Mouse (Mus musculus): ENCODE measurements around the gene Tmem179b. TPM values are rescaled to one million over a fixed set of nuclear protein-coding genes. Genes with fewer than 3 reads are reported as not detected.

The Tmem179b gene
- polyA plus RNA-seq, 1 experiment from 2014 or later: 104 TPM

DNA sequence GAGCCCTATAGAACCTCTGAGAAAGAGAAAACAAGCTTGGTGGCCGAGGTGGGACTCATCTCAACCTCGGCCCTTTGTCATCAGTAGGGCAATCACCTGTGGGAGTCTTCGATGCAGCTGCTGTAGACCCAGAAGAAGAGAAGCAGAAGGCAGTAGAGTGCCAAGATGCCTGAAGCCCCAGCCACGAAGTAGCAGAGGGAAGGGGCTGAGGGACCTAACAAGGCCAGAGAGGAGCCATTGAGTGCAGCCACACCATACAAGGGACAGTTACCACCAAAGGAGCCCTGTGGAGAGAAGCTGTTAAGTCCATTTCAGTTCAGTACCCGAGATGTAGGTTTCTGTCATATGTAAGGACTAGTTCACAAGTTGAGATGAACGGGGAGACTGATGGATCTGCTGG is 858 bp downstream of the Tmem179b start:
- H3K9ac ChIP-seq: peak overlapping the region; percentile 71; the same call in 1 of the 2 replicates
- peak overlapping the region; percentile 67 for H3K4me3 ChIP-seq (replicated peaks)
- H3K4me1 ChIP-seq: peaks cover 15% of the 10 kb centered on the region
- H3K27ac ChIP-seq: peak overlapping the region; percentile 100
- H3K4me2 ChIP-seq: peak overlapping the region; percentile 89
- no peaks in the 10 kb centered on the region for H3K27me3 ChIP-seq (replicated peaks)
- WGBS: 49% methylated on average over 6 of the region's 6 CpGs
- ATAC-seq (ENCODE audit: insufficient read depth, low FRiP score, low read depth): no peak
- no peaks in the 10 kb centered on the region for H3K9me3 ChIP-seq
- H3K36me3 ChIP-seq: peaks cover 22% of the 10 kb centered on the region

DNA sequence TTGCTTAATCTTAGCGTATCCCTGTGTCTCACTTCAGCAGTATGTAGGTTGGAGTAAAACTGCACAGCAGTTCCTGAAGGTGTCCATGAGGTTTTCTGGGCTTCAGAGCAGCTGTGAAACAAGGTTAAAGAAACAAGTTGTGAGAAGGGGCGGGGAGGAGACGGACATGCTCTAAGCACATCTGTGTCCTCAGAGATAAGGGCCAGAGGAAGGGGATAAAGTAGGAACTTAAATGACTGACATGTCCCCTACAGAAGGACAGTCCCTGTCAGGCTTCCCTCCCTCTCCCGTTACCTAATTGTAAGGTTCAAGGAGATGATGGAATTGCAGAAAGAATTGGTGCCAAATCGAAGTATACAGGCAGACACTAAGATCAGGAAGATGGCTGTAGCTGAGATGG is 1.3 kb downstream of the Tmem179b start:
- Histone ChIP-seq H3K27ac (0 out of 2 replicates have a peak overlapping the region, but pooled peaks have one; percentile 100), H3K4me3 (replicated peaks) (peak overlapping the region; percentile 67), H3K27me3 (replicated peaks) (no peaks in the 10 kb centered on the region), H3K4me2 (peak overlapping the region; percentile 89), H3K36me3 (peaks cover 19% of the 10 kb centered on the region), H3K9me3 (no peaks in the 10 kb centered on the region), H3K4me1 (peaks cover 15% of the 10 kb centered on the region), H3K9ac (peak overlapping the region; percentile 71; the same call in 1 of the 2 replicates)
- ATAC-seq (ENCODE audit: insufficient read depth, low FRiP score, low read depth): no peak
- WGBS: 68% methylated on average over 5 of the region's 5 CpGs

DNA sequence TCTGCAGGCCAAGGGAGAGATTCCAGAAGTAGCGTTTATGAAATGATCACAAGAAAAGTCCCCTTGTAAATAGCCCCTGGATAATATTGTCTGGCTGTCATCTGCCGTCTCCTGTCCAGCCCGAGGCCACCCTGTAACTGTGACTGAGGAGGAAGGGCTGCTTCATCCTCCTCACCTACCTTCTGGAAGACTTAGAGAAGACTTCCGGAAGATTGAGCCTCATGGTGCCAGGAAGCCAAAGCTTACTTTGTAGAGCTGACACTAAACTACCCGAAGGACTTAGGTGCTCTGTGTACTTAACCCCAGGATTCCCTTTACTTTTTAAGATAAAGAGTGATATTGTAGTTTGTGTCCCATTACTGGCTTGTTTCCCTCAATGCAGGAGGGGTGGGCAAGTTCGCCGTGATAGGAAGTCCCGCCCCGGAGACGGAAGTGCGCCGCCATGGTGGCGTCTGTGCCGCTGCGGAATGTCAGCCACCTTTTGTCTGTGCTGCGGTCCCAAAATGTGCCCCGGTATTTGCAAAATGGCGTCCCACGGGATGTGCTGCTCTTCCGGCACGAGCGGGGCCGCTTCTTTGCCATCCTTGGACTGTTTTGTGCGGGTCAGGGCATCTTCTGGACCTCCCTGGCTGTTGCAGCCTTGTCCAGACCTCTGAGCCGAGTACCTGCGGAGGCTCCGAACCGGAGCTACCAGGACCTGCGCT is 3.5 kb downstream of the Tmem179b start, which contains the start of gene Tmem223:
Tmem223 (plus strand) TSS at position 430 of the 704 bp plus-strand sequence.
- WGBS: 21% methylated on average over 29 of the region's 29 CpGs
- peaks cover 39% of the 10 kb centered on the region for H3K36me3 ChIP-seq
- peaks cover 15% of the 10 kb centered on the region for H3K4me1 ChIP-seq
- H3K27me3 ChIP-seq (replicated peaks): no peaks in the 10 kb centered on the region
- 0 out of 2 replicates have a peak, but pooled peaks have one; percentile 13 for ATAC-seq (ENCODE audit: insufficient read depth, low FRiP score, low read depth)
- peak within 1 kb of the TSS; percentile 58 for H3K27ac ChIP-seq
- peak within 1 kb of the TSS; percentile 56 for H3K4me3 ChIP-seq (replicated peaks)
- peak within 1 kb of the TSS; percentile 67 for H3K9ac ChIP-seq
- no peaks in the 10 kb centered on the region for H3K9me3 ChIP-seq
- H3K4me2 ChIP-seq: peak within 1 kb of the TSS; percentile 59

DNA sequence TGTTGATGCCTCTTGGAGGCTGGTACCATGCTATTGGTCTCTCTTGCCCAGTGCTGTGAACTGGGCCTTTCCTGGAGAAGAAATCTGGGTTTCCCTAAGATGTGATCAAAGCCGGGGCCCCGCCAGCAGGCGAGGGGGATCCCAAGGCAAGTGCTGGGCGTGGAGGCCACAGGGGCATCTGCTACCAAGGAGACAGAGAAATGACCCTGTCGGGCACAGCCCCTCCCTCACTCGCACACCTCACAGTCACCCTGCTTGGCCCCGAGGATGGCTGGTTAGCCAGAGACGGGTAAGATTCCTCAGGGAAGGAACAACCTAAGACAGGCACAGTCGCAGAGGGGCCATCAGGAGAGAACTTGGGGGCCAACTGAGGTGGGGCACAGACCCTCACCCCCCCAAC is 8.7 kb downstream of the Tmem179b start:
- Histone ChIP-seq H3K9me3 (no peaks in the 10 kb centered on the region), H3K36me3 (peaks cover 62% of the 10 kb centered on the region), H3K27me3 (replicated peaks) (no peaks in the 10 kb centered on the region), H3K4me1 (no peaks in the 10 kb centered on the region), H3K4me3 (replicated peaks) (no peak overlapping the region), H3K27ac (no peak overlapping the region), H3K4me2 (no peak overlapping the region), H3K9ac (no peak overlapping the region)
- WGBS: 94% methylated on average over 9 of the region's 9 CpGs
- ATAC-seq (ENCODE audit: insufficient read depth, low FRiP score, low read depth): no peak

DNA sequence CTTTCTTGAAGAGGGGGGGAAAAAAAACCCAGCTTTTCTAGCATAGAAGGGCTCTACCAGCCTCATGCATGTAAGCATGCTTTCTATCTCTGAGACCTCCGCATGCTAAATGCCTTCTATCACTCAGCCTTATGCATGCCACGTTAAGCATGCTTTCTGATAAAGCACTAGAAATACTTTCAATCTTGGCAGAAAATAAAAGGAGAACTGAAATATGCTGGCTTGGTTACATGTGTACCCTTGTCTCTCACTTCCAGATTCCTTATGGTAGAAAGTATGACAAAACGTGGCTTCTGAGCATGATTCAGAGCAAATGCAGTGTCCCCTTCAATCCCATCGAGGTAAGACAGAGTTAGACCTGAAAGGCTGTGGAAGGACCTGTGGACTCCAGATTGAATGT is 11.0 kb downstream of the Tmem179b start:
- Histone ChIP-seq H3K27ac (no peak overlapping the region), H3K9ac (no peak overlapping the region), H3K4me1 (peaks cover 2% of the 10 kb centered on the region; the same call in 1 of the 2 replicates), H3K4me2 (no peak overlapping the region), H3K36me3 (peaks cover 54% of the 10 kb centered on the region), H3K9me3 (no peaks in the 10 kb centered on the region), H3K4me3 (replicated peaks) (no peak overlapping the region), H3K27me3 (replicated peaks) (no peaks in the 10 kb centered on the region)
- WGBS: 90% methylated on average over 4 of the region's 4 CpGs
- ATAC-seq (ENCODE audit: insufficient read depth, low FRiP score, low read depth): no peak

DNA sequence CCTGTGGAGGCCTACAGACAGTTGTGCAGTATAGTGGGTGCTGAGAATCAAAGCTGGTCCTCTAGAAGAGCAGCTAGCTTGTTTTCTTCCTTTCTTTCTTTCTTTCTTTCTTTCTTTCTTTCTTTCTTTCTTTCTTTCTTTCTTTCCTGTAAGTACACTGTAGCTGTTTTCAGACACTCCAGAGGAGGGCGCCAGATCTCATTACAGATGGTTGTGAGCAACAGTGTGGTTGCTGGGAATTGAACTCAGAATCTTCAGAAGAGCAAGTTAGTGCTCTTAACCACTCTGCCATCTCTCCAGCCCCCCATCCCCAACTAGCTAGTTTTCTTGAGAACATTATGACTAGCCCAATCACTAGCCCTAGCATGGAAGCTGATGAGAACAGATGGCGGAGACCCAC is 13.5 kb downstream of the Tmem179b start:
- no peaks in the 10 kb centered on the region for H3K27me3 ChIP-seq (replicated peaks)
- H3K4me2 ChIP-seq: no peak overlapping the region
- H3K9me3 ChIP-seq: no peaks in the 10 kb centered on the region
- no peak for ATAC-seq (ENCODE audit: insufficient read depth, low FRiP score, low read depth)
- no peak overlapping the region for H3K27ac ChIP-seq
- no peak overlapping the region for H3K4me3 ChIP-seq (replicated peaks)
- no peak overlapping the region for H3K9ac ChIP-seq
- H3K36me3 ChIP-seq: peaks cover 31% of the 10 kb centered on the region
- 98% methylated on average over 2 of the region's 2 CpGs for WGBS
- peaks cover 6% of the 10 kb centered on the region; the same call in 1 of the 2 replicates for H3K4me1 ChIP-seq

DNA sequence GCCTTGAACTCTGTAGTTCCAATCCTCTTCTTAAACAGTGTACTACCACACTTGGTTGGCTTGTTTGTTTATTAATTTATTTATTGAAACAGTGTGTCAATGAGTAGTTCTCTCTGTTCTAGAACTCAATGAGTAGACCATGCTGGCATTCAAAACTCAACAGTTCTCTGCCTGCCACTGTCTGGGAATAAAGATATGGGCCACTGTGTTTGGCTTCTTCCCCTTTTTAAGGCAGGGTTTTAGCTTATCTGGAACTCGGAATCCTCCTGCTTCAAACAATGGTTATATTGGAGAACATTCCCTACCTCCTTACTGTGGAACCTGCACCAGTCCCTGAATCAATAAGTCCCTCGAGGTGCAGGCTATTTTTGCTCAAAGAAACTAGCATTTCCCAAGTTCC is 15.4 kb downstream of the Tmem179b start:
- Histone ChIP-seq H3K9me3 (no peaks in the 10 kb centered on the region), H3K36me3 (peaks cover 20% of the 10 kb centered on the region), H3K4me3 (replicated peaks) (no peak overlapping the region), H3K9ac (no peak overlapping the region), H3K27me3 (replicated peaks) (no peaks in the 10 kb centered on the region), H3K27ac (no peak overlapping the region), H3K4me1 (peaks cover 6% of the 10 kb centered on the region; the same call in 1 of the 2 replicates), H3K4me2 (0 out of 2 replicates have a peak overlapping the region, but pooled peaks have one; percentile 61)
- no peak for ATAC-seq (ENCODE audit: insufficient read depth, low FRiP score, low read depth)
- 77% methylated on average over 2 of the region's 2 CpGs for WGBS

DNA sequence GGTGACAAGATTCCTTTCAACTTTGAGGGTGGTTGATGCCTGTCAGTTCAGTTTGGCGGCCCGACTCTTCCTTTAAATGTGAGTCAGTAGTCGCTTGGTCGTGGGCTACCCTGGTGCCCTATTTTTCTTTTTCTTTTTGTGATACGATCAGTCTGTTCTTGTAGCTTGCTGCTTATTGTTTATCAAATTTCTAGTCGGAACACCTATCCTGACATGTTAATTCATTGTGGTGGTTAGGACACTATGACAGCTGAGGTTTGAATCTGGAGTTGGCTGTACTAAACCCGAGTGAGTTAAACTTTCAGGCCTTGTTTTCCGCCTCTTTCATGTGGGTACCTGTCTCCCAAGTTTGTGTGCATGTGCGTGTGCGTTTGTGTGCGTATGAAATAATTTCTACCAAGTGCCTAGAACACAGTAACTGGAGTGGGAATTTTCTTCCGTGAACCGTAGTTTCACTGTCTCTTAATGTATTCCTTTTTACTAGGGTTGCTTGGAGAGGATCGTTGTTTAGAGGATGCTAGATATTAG is 16.7 kb downstream of the Tmem179b start:
- peak overlapping the region; percentile 61 for H3K4me2 ChIP-seq
- H3K27me3 ChIP-seq (replicated peaks): no peaks in the 10 kb centered on the region
- H3K4me3 ChIP-seq (replicated peaks): peak overlapping the region; percentile 96
- 3% methylated on average over 14 of the region's 14 CpGs for WGBS
- peak overlapping the region; percentile 94 for H3K9ac ChIP-seq
- peak overlapping the region; percentile 92 for H3K27ac ChIP-seq
- ATAC-seq (ENCODE audit: insufficient read depth, low FRiP score, low read depth): no peak
- no peaks in the 10 kb centered on the region for H3K9me3 ChIP-seq
- peaks cover 6% of the 10 kb centered on the region; the same call in 1 of the 2 replicates for H3K4me1 ChIP-seq
- peaks cover 13% of the 10 kb centered on the region for H3K36me3 ChIP-seq

DNA sequence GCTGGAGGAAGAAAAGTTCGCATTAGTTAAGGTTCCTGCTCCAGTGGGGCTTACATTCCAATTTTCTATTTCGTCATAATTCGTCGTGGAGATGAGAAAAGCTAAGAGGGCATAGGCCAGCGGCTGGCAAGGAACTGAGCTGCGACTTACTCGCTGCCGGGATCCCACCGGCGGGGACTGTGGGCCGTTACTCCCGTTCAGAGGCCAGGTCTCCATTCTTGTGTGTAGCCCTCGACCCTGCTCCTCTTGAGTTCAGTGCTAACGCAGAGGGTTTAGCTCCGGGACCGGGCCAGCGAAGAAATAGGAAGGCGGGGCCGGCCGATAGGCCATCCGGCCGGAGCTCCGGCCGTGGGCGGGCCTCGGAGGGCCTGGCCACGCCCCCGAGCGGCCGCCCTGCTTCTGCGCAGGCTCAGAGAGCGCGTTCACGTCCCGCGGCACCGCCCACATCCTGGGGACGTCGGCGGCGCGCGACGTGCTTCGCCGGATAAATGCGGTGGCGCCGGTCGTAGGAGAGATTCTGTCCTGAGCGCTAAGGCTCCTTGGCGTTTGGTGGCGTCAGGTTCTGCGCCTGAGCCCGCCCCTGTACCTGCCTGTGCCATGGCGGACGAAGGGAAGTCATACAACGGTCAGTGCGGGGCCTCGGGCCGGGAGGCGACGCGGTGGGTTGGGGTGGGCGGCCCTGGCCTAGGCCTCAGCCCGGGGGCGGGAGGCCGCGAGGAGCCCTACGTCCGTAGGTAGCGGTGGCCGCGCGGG is 17.5 kb downstream of the Tmem179b start, which contains the start of gene Nxf1:
Nxf1 (plus strand) TSS at position 439 of the 753 bp plus-strand sequence.
- Histone ChIP-seq H3K36me3 (peaks cover 18% of the 10 kb centered on the region), H3K27ac (peak within 1 kb of the TSS; percentile 92), H3K4me2 (peak within 1 kb of the TSS; percentile 61), H3K9me3 (no peaks in the 10 kb centered on the region), H3K27me3 (replicated peaks) (no peaks in the 10 kb centered on the region), H3K9ac (peak within 1 kb of the TSS; percentile 94), H3K4me1 (peaks cover 6% of the 10 kb centered on the region; the same call in 1 of the 2 replicates), H3K4me3 (replicated peaks) (peak within 1 kb of the TSS; percentile 96)
- ATAC-seq (ENCODE audit: insufficient read depth, low FRiP score, low read depth): peak; percentile 96
- under 1% methylated on average over 75 of the region's 75 CpGs for WGBS

DNA sequence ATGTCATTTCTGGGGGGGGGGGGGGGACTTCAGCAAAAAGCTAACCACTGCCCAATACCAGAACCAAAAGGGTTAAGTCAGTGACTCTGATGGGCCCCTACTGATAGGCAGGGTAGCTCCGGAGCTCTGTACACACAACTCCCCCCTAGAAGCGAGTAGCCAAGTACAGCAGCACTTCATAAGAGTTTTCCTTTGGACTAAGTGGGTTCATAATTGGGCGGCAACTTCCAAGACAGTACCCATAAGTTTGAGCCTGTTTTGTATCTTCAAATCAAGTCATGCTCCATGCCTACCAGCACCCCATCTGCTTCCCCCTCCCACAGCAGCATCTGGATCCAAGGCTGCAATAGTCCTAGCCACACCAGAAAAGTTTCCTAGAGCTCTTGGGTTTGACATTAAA is 18.6 kb downstream of the Tmem179b start:
- H3K9me3 ChIP-seq: no peaks in the 10 kb centered on the region

DNA sequence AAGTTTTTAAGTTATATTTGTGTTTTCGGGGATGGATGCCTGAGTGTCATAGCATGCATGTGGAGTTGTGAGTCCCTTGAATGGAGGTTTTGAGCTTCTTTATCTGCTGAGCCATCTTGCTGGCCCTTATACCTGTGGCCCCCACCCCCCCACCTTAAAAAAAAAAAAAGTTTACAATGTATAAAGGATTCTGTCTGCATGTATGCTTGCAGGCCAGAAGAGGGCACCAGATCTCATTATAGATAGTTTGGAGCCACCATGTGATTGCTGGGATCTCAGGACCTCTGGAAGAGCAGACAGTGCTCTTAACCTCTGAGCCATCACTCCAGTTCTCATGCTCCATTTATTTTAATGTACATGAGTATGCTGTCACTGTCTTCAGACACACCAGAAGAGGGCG is 26.9 kb downstream of the Tmem179b start:
- peaks cover 81% of the 10 kb centered on the region for H3K36me3 ChIP-seq
- 69% methylated on average over 2 of the region's 2 CpGs for WGBS
- no peak for ATAC-seq (ENCODE audit: insufficient read depth, low FRiP score, low read depth)
- no peak overlapping the region for H3K4me2 ChIP-seq
- H3K27me3 ChIP-seq (replicated peaks): no peaks in the 10 kb centered on the region
- no peak overlapping the region for H3K9ac ChIP-seq
- H3K9me3 ChIP-seq: no peaks in the 10 kb centered on the region
- no peak overlapping the region for H3K27ac ChIP-seq
- peaks cover 9% of the 10 kb centered on the region; the same call in 1 of the 2 replicates for H3K4me1 ChIP-seq
- no peak overlapping the region for H3K4me3 ChIP-seq (replicated peaks)

More for the DNA sequence above, 18.6 kb downstream of the Tmem179b start:
- H3K4me1 ChIP-seq: peaks cover 6% of the 10 kb centered on the region; the same call in 1 of the 2 replicates
- H3K4me3 ChIP-seq (replicated peaks): peak overlapping the region; percentile 96; the same call in 1 of the 2 replicates
- ATAC-seq (ENCODE audit: insufficient read depth, low FRiP score, low read depth): no peak
- WGBS: 59% methylated on average over 3 of the region's 3 CpGs
- H3K27ac ChIP-seq: no peak overlapping the region
- no peaks in the 10 kb centered on the region for H3K27me3 ChIP-seq (replicated peaks)
- peaks cover 28% of the 10 kb centered on the region for H3K36me3 ChIP-seq
- H3K4me2 ChIP-seq: peak overlapping the region; percentile 61; the same call in 1 of the 2 replicates
- no peak overlapping the region for H3K9ac ChIP-seq

Measured in stomach, embryonic 15.5 days (tissue).